Mouse (Mus musculus) forebrain, embryonic 10.5 days (tissue): Measurements from ENCODE around the gene Eras. TPM values are rescaled to one million over a fixed set of nuclear protein-coding genes. Genes with fewer than 3 reads are reported as not detected.
A peak's percentile ranks its signal among the peaks of the same experiment; 100 is the strongest.
"Not testable (repeated sequence)": the region's sequence is repeated elsewhere in the genome, so short reads cannot be mapped to it uniquely, and the experiment has no call there.

Source experiments
- DNase-seq: peaks from one replicate; pipeline ENCODE4 v3.0.0-alpha.2; 2017; ENCODE audit warnings: low spot score; ENCODE audit errors: extremely low spot score
- H3K27ac ChIP-seq: fragments of 300-500 bp; sonication (generic); 2 replicates; pipeline ENCODE4 v1.5.1; 2016; ENCODE audit warnings: mild to moderate bottlenecking
- H3K27me3 ChIP-seq: fragments of 300-500 bp; sonication (generic); 2 replicates; pipeline ENCODE4 v1.6.1; 2016; ENCODE audit warnings: mild to moderate bottlenecking; ENCODE audit not compliant: poor library complexity, severe bottlenecking
- H3K36me3 ChIP-seq: fragments of 300-500 bp; sonication (generic); replicated peaks from 2 replicates; pipeline ENCODE4 v1.6.1; 2016; ENCODE audit warnings: mild to moderate bottlenecking, moderate library complexity
- H3K4me1 ChIP-seq: fragments of 300-500 bp; sonication (generic); 2 replicates; pipeline ENCODE4 v1.6.1; 2016
- H3K4me3 ChIP-seq: fragments of 300-500 bp; sonication (generic); 2 replicates; pipeline ENCODE4 v1.5.1; 2016; ENCODE audit warnings: mild to moderate bottlenecking, moderate library complexity
- H3K9me3 ChIP-seq: fragments of 300-500 bp; sonication (generic); 2 replicates; pipeline ENCODE4 v1.6.1; 2016; ENCODE audit warnings: mild to moderate bottlenecking, moderate library complexity
- WGBS: fragments of 180-500 bp; shearing (Covaris S2); methylation state at CpG from one replicate; pipeline ENCODE4 v1.1.7; 2016; 5-methylcytosine and 5-hydroxymethylcytosine counted together
- polyA plus RNA-seq: library from polyadenylated mRNA; unstranded; fragments of >200 nt; fragmentation: Nextera tagmentation; extraction: Ambion mirVana; gene quantifications from 2 replicates; pipeline ENCODE4 v1.2.1, GENCODE M21; 2016

The Eras gene
- polyA plus RNA-seq, 1 experiment from 2014 or later = 0.22 TPM

DNA sequence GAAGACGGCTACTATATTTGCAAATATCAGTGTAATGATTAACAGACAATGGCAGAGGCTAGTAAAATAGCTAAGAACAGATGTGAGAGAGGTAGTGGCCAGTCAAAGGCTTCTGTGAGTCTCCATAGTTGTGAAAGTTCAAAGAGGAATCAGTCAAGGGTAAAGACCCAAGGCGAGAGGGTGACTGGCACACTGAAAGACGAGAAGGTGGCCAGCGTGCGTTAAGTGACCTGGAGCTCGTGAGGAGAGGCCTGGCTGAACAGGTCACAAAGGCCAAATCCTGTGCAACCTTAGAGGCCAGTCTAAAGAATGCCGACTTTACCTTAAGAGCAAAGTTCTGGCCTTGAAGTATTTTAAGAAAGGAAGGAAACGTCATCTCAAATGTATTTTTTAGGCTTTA lies 17.2 kb upstream of the Eras start:
- H3K27me3 ChIP-seq = no peaks in the 10 kb centered on the region
- peaks cover 8% of the 10 kb centered on the region for H3K4me1 ChIP-seq
- peaks cover 5% of the 10 kb centered on the region; the same call in 1 of the 2 replicates for H3K9me3 ChIP-seq
- no peak overlapping the region for H3K27ac ChIP-seq
- DNase-seq = no peak
- 71% methylated on average over 8 of the region's 8 CpGs for WGBS
- H3K36me3 ChIP-seq = peaks cover 38% of the 10 kb centered on the region
- no peak overlapping the region for H3K4me3 ChIP-seq

- Histone ChIP-seq H3K27ac (no peak overlapping the region), H3K36me3 (peaks cover 88% of the 10 kb centered on the region)
Measured at GRCm38 (mm10) chrX:7937667-7938066, 9.3 kb upstream of the Eras start.

DNA sequence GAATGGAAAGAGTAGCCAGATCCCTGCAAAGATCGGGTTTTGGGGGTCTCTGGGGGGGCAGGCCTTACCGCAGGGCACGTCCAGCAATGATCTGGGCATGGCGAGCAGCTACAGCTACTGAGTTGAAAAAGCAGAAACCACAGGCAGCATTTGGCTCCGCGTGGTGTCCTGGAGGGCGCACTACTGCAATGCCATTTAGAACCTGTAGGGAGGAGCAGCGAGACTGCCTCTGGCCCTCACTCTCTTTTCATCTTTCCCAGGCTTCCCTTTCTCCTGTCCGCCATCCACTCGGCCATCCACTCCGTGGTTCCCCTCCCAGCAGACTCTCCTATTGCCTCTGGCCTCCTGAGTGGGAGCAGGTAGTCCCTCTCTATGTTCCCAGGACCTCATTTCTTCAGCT lies 8.5 kb upstream of the Eras start:
- Histone ChIP-seq H3K4me3 (no peak overlapping the region), H3K27me3 (no peaks in the 10 kb centered on the region), H3K9me3 (no peaks in the 10 kb centered on the region; the same call in 1 of the 2 replicates), H3K36me3 (peaks cover 92% of the 10 kb centered on the region), H3K4me1 (no peaks in the 10 kb centered on the region), H3K27ac (no peak overlapping the region)
- DNase-seq = no peak
- WGBS = 65% methylated on average over 11 of the region's 11 CpGs

More at GRCm38 (mm10) chrX:7937667-7938066, 9.3 kb upstream of the Eras start:
- WGBS = 94% methylated on average over 6 of the region's 6 CpGs
- H3K4me1 ChIP-seq = no peaks in the 10 kb centered on the region
- H3K4me3 ChIP-seq = no peak overlapping the region
- no peaks in the 10 kb centered on the region; the same call in 1 of the 2 replicates for H3K9me3 ChIP-seq
- DNase-seq = no peak
- H3K27me3 ChIP-seq = no peaks in the 10 kb centered on the region

DNA sequence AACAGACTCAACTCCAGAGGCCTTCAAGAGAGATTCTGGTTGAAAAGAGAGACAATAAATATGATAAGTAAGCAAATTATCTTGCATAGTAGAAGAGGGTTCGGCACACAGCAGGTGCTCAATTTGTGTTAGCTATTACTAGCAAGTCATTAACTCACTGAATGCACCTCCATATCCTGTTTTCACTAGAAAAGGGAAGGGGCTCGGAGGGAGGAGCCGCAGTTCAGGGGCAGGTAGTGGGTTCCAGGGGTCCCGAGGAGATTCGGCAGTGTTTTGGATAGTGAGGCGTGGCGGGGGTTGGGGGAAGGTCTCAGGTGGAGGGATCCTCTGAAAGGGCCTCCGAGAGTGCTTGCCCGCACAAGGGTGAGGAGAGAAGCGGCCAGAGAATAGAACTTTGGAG lies 1.3 kb downstream of the Eras start:
- Histone ChIP-seq H3K4me1 (peaks cover 24% of the 10 kb centered on the region), H3K9me3 (peaks cover 6% of the 10 kb centered on the region; the same call in 1 of the 2 replicates), H3K27ac (no peak overlapping the region), H3K27me3 (peaks cover 72% of the 10 kb centered on the region), H3K36me3 (peaks cover 33% of the 10 kb centered on the region), H3K4me3 (peak overlapping the region; percentile 19; the same call in 1 of the 2 replicates)
- WGBS = 13% methylated on average over 10 of the region's 10 CpGs
- DNase-seq = peak; percentile 22

DNA sequence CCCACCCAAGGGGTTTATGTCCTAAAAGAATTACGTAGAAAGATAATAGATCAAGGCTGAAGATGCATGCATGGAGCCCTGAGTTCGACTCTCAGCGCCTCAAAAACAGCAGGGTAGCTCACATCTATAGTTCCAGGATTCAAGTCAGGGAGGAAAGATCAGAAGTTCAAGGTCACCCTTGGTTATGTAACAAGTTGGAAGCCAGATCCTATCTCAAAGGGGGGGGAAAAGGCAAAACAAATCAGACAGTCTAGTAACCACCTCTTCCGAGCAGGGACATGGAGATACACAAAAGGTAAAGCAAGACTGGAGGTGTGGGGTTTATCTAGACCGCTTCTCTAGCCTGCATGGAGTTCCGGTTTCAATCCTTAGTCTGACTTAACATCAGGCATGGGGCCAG lies 2.1 kb downstream of the Eras start:
- no peak for DNase-seq
- Histone ChIP-seq H3K27me3 (peaks cover 80% of the 10 kb centered on the region), H3K4me3 (no peak overlapping the region), H3K9me3 (peaks cover 6% of the 10 kb centered on the region; the same call in 1 of the 2 replicates), H3K27ac (no peak overlapping the region), H3K36me3 (peaks cover 24% of the 10 kb centered on the region), H3K4me1 (peaks cover 28% of the 10 kb centered on the region)
- WGBS = 78% methylated on average over 6 of the region's 6 CpGs

GRCm38 (mm10) chrX:7922032-7922431 lies 6.4 kb downstream of the Eras start:
- Histone ChIP-seq H3K27me3 (peaks cover 75% of the 10 kb centered on the region), H3K4me1 (peaks cover 30% of the 10 kb centered on the region), H3K27ac (peak overlapping the region; percentile 40; the same call in 1 of the 2 replicates), H3K36me3 (no peaks in the 10 kb centered on the region), H3K4me3 (peak overlapping the region; percentile 46), H3K9me3 (no peaks in the 10 kb centered on the region)
- DNase-seq = peak; percentile 27
- WGBS = 19% methylated on average over 48 of the region's 48 CpGs

GRCm38 (mm10) chrX:7919601-7920383 lies 8.6 kb downstream of the Eras start, which contains the start of gene Pcsk1n:
Pcsk1n (plus strand) TSS chrX:7919822.
- 10% methylated on average over 40 of the region's 40 CpGs for WGBS

DNA sequence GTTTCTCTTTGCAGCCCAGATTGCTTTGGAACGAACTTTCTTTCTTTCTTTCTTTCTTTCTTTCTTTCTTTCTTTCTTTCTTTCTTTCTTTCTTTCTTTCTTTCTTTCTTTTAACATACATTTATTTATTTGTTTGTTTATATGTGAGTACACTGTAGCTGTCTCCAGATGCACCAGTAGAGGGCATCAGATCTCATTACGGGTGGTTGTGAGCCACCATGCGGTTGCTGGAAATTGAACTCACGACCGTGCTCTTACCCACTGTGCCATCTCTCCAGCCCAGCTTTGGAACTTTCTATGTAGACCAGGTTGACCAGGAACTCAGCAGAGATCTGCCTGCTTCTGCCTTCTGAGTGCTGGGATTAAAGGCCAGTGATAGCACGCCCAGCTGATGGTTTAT lies 10.4 kb downstream of the Eras start:
- not testable (repeated sequence) for H3K4me3 ChIP-seq, H3K36me3 ChIP-seq, DNase-seq, H3K27ac ChIP-seq, H3K9me3 ChIP-seq
- Histone ChIP-seq H3K27me3 (peaks cover 34% of the 10 kb centered on the region), H3K4me1 (peaks cover 29% of the 10 kb centered on the region)
- WGBS = 75% methylated on average over 6 of the region's 6 CpGs

More at GRCm38 (mm10) chrX:7919601-7920383, 8.6 kb downstream of the Eras start, which contains the start of gene Pcsk1n:
- peak within 1 kb of the TSS; percentile 51 for H3K4me3 ChIP-seq
- peak within 1 kb of the TSS; percentile 73 for H3K27ac ChIP-seq
- H3K36me3 ChIP-seq = no peaks in the 10 kb centered on the region
- H3K27me3 ChIP-seq = peaks cover 53% of the 10 kb centered on the region
- H3K4me1 ChIP-seq = peaks cover 30% of the 10 kb centered on the region
- no peaks in the 10 kb centered on the region for H3K9me3 ChIP-seq
- DNase-seq = peak; percentile 51

DNA sequence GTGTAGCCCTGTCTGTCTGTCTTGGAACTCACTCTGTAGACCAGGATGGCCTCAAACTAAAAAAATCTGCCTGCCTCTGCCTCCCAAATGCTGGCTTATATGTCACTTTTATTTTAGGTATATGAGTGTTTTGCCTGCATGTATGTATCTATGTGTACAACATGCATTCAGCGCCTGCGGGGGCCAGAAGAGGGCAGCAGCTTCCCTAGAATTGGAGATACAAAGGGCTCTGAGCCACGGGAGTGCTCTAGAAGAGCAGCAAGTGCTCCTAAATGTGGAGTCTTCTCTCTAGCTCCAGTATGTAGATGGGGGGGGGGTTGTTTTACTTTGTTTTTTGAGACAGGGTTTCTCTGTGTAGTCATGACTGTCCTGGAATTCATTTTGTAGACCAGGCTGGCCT lies 12.7 kb downstream of the Eras start:
- not testable (repeated sequence) for H3K27ac ChIP-seq, H3K4me3 ChIP-seq, DNase-seq, H3K9me3 ChIP-seq, H3K36me3 ChIP-seq
- peaks cover 11% of the 10 kb centered on the region for H3K27me3 ChIP-seq
- H3K4me1 ChIP-seq = peaks cover 15% of the 10 kb centered on the region
- 29% methylated on average over 3 of the region's 3 CpGs for WGBS

DNA sequence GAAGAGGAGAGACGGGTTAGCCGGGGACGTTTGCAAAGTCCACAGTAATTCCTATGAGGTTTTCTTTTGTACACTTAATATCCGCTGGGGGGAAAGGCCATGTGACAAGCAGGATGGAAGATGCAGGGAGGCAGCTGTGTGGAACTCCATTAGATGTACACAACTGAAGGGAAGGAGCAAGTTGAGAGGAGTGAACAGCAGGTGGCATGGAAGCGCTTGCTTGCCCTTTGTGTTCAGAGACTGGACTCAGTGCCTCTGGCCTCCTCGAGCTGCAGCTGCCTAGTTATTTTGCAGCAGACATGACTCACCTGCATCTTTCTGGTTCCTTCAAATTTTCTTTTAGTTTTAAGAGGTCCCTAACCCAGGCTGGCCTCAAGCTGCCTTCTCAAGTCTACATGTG lies 17.9 kb downstream of the Eras start:
- H3K9me3 ChIP-seq = no peaks in the 10 kb centered on the region; the same call in 1 of the 2 replicates
- peaks cover 18% of the 10 kb centered on the region for H3K36me3 ChIP-seq
- DNase-seq = no peak
- 50% methylated on average over 6 of the region's 6 CpGs for WGBS
- no peak overlapping the region for H3K27ac ChIP-seq
- no peaks in the 10 kb centered on the region for H3K27me3 ChIP-seq
- no peak overlapping the region for H3K4me3 ChIP-seq
- H3K4me1 ChIP-seq = no peaks in the 10 kb centered on the region

- 90% methylated on average over 4 of the region's 4 CpGs for WGBS
- H3K9me3 ChIP-seq, DNase-seq: not testable (repeated sequence)
Measured at GRCm38 (mm10) chrX:7909242-7909641, 19.2 kb downstream of the Eras start, which contains the start of gene Gm10490. Gm10490 (plus strand) TSS chrX:7909542.

DNA sequence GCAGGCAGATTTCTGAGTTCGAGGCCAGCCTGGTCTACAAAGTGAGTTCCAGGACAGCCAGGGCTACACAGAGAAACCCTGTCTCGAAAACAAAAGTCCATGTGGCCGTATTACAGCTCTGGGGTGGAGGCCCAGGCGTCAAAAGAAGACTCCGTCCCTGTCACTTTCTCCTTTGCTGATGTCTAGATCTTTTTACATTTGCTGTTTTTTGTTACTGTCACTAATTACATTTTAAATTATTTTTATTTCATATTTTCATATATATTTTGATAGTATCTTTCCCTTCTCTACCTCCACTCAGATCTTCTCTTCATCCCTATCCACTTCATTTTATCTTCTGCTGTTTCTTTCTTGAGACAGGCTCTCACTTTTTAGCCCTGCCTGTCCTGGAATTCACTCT lies 20.7 kb downstream of the Eras start, which contains the start of gene Gm10491:
Gene Gm10491 (minus strand): TSS at position 101 of the 400 bp plus-strand sequence.
- Histone ChIP-seq H3K36me3 (peaks cover 24% of the 10 kb centered on the region), H3K27ac (no peak within 1 kb of the TSS), H3K4me1 (no peaks in the 10 kb centered on the region), H3K27me3 (no peaks in the 10 kb centered on the region), H3K4me3 (no peak within 1 kb of the TSS), H3K9me3 (no peaks in the 10 kb centered on the region; the same call in 1 of the 2 replicates)
- WGBS = 92% methylated on average over 5 of the region's 5 CpGs
- no peak for DNase-seq

More at GRCm38 (mm10) chrX:7909242-7909641, 19.2 kb downstream of the Eras start, which contains the start of gene Gm10490:
- peaks cover 20% of the 10 kb centered on the region for H3K36me3 ChIP-seq
- H3K4me1 ChIP-seq, H3K4me3 ChIP-seq, H3K27ac ChIP-seq, H3K27me3 ChIP-seq: not testable (repeated sequence)

DNA sequence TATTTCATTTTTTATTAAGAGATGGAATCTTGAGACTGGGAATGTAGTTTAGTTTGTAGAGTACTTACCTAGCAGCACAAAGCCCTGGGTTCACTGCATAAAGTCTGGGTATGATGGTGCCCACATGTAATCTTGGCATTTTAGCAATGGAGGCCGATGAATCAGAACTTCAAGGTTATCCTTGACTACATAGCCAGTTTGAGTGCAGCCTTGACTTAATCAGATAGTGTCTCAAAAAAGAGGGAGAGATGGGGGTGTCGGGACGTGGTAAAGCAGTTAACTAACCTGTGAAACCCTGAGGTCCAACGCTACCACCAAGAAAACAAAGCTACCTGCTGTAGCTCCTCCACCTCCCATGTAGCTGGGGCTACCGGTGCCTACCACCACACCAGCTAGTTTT lies 24.0 kb downstream of the Eras start:
- H3K4me1 ChIP-seq = peaks cover 7% of the 10 kb centered on the region; the same call in 1 of the 2 replicates
- H3K27me3 ChIP-seq = no peaks in the 10 kb centered on the region
- H3K9me3 ChIP-seq = no peaks in the 10 kb centered on the region; the same call in 1 of the 2 replicates
- 93% methylated on average over 5 of the region's 5 CpGs for WGBS
- H3K36me3 ChIP-seq = peaks cover 26% of the 10 kb centered on the region
- DNase-seq = no peak
- H3K27ac ChIP-seq = no peak overlapping the region
- H3K4me3 ChIP-seq = no peak overlapping the region
